Mouse (Mus musculus) urinary bladder, postnatal 36 days (tissue): ENCODE measurements around the gene Ntsr2.

ENCODE experiments used
- DNase-seq, 2 experiments: peaks; one replicate each; pipeline ENCODE4 v3.0.0; 2022; ENCODE audit warnings: low spot score in 2 of 2, mixed read lengths in 1 of 2

Gene Ntsr2

DNA sequence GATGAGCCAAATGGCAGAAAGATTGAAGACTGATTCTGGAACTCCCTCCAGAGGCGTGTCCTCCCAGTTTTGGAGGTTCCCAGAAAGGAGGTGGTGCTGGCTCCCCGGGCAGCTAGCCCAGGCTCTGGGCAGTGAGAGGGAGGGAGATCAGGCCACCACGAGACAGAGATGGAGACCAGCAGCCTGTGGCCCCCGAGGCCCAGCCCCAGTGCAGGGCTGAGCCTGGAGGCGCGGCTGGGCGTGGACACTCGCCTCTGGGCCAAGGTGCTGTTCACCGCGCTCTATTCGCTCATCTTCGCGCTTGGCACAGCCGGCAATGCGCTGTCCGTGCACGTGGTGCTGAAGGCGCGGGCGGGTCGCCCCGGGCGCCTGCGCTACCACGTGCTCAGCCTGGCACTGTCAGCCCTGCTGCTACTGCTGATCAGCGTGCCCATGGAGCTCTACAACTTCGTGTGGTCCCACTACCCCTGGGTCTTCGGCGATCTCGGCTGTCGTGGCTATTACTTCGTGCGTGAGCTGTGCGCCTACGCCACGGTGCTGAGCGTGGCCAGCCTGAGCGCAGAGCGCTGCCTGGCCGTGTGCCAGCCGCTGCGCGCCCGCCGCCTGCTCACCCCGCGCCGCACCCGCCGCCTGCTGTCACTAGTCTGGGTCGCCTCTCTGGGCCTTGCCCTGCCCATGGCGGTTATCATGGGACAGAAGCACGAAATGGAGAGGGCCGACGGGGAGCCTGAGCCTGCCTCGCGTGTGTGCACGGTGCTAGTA lies at the start of gene Ntsr2:
Gene Ntsr2, plus strand, starts transcription at position 51 of the 762 bp plus-strand sequence.
- peak; percentile 55 to 78 for DNase-seq

DNA sequence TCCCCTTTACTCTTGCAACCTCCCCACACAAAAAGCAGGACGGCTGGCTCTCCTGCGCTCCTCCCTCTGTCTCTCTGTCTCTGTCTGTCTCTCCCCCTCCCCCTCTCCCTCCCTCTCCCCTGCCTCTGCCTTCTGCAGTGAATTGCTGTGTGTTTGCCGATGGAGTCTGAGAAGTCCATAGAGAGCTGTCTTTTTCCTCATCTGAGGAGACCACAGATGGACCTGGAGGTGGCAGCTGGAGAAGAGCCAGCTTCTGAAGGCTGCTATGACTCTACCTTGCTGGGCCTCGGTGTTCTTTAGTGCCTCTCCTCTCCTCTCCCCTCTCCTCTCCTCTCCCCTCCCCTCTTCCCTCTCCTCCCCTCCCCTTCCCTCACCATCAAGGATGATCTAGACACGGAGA lies 47.6 kb upstream of the Ntsr2 start:
- DNase-seq = no peak

DNA sequence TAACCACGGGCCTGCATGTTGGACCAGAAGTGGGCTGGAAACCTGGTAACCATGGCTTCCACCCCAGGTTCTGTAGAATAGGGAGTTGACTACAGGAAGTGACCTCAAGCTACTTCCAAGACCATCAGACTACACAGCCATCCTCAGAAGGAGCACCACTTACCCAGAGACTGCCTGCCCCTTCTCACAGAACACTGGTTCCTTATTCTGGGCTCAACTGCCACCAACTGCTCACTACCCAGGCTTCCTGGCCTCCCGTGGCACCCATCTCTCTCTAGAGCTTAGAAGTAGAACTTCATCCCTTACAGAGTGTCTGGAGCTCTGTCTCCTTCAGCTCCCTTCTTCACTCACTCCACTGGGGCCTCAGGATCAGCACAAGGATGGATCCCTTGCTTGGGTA lies 42.2 kb upstream of the Ntsr2 start, which contains the start of gene Lpin1:
Gene Lpin1, minus strand, starts transcription at position 31 of the 400 bp plus-strand sequence.
- DNase-seq = no peak

DNA sequence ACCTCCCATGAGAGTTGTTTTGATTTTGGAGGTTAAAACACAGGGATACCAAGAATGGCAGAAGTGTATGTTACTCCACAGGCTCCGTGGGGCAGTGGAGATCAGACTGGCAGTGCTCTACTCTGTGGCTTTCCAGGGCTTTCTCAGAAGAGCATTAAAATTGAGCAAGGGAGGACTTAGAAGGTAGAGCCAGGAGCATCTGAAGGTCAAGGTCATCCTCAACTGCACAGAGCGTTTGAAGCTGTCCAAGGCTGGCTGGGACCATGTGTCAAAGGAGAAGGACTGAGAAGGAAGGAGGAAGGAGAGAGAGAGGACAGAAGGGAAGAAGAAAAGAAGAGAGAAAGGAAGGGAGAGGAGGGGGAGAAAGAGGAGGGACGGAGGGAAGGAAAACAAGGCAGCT lies 38.6 kb upstream of the Ntsr2 start:
- no peak for DNase-seq

DNA sequence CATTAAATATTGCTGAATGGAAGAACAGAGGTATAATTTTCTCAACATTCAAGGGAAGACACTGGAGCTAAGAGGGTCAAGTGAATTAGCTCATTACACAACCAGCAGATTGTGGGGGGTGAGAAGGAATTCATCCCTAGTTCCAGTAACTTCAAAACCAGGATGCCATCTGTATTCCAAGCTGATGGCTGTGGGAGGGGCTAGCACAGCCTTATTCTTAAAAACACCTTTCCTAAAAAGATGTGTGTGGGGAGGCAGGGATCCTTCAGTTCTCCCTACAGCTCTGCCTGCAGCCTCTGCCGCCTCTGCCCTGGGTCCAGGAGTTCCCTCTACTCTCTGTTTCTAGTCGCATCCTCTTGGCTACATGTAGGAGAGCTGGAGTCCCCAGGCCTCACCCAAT lies 37.4 kb upstream of the Ntsr2 start:
- no peak for DNase-seq

DNA sequence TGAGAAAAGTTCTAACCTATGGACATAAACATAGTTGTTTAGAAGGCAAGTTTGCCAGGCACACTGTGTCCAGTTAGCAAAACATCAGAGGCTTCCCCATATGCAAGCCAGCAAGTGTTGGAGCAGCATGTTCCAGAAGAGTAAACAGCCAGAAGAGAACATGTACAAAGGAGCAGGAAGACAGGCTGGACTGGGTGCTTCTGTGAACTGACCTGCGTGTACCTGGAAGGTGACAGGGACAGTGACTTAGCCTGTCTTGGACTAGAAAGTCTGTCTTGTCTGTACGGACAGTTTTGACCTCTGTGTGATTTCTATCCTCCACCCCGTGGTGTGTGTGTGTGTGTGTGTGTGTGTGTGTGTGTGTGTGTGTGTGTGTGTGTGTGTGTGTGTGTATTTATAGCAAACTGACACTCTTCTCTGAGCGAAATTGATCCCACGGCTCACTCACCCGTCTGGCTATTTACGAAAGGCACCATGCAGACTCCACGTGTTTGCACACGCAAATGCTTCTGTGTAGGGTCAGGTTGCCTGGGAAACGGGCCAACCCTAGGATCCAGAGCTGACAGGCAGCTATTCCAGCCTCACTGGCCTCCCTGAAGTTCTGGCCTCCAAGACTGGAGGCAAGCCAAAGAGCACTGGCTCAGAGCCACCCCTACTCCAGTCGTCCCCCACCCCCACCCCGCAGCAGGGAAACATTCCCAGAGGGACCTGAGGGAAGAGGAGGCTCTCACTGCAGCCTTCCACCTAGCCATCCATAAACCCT lies 34.5 kb upstream of the Ntsr2 start:
- DNase-seq = peak; percentile 38 to 84

DNA sequence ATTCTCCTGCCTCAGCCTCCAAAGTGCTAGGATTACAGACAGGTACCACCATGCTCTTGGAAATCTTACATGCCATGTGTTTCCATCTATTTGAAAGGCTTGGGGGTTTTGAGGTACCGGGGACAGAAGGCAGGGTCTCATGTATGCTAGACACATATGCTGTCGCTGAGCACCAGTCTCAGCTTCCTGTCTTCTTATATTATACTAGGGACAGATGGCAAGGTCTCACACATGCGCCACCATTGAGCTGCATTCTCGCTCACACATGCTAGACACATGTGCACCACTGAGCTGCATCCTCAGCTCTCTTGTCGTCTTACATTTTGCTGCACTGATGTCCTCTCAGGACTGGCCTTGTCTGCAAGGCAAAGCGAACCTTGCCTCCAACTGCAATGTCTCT lies 33.7 kb upstream of the Ntsr2 start:
- DNase-seq = no peak

DNA sequence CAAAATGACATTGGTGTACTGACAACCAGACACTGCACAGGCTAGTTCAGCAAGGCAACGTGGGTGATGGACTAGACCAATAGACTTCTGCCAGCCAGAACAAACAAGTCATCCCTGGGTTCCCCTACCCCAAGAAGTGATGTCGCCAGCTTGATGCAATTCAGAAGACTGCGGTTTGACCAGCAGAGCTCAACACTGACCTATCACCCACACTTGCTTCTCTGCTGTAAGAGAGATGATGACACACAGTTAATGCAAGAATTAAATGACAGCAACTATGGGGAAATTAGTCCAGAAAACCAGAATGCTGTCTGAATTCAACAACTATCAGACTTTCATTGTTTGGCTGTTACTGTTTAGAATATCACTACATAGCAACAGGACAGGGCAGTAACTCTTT lies 33.0 kb upstream of the Ntsr2 start:
- no peak for DNase-seq

DNA sequence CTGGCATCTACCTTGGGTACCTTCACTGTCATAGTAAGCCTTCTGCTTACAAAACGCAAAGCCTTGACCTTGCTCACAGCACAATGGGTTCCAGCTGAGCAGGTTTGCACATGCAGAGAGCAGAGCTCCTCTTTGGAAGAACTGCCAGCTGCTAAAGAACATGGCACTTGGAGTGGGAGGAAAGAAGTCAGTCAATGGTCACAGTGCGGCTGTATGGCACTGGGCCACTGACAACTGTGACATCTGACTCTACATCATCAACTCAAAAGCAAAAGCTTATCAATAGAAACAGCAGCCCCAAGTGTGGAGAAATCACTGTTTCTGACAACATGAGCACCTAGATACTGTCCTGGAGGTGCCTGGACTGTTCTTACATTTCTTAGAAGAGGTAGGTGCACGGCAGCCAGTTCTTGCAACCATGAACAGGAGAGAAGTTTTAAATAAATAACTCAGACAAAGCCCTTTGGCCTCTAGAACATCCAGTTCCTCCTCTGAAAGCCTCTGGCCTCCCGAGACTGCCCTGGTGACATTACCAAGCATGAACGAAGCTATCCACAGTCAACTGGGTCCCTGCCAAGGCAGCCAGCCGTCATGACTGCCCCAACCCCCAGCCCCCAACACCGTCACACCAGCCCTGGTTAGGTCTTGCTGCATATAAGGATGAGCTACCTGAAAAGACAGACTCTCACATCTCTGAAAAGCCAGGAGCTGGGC lies 22.9 kb upstream of the Ntsr2 start:
- DNase-seq = peak in 1 of 2 experiments; percentile 51

DNA sequence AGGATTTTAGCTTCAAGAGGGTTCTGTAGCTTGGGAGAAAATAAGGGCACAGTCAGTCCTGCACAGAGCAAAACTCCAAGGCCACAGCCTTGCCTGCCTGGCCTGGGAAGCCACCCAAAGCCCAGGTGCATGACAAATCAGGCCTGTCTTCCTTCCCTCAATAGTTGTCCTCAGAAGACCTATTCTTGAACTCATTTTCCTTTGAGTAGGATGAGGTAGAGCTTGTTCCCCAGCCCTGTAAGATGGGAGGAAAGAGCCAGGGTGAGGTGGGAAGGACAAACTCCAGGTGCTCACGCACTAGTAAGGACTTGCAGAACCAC lies 22.4 kb upstream of the Ntsr2 start:
- DNase-seq = no peak

DNA sequence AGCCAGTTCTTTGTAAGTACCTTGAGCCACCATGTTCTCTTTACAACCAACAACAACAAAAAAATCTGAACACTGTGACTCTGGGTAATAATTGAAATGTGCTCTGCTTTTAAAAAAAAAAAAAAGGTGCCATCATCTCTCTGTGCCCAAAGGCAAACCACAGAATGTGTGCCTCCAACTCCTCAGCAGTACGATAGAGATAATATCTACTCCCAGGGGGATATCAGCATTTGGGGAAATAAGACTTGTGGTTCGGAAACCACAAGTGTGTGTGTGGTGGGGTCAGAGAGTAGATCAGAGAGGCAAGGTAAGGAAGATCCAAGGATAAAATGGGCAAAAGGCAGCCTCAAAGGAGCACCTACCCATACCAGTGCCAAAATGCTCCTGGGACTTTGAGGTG lies 21.8 kb upstream of the Ntsr2 start:
- DNase-seq = no peak

DNA sequence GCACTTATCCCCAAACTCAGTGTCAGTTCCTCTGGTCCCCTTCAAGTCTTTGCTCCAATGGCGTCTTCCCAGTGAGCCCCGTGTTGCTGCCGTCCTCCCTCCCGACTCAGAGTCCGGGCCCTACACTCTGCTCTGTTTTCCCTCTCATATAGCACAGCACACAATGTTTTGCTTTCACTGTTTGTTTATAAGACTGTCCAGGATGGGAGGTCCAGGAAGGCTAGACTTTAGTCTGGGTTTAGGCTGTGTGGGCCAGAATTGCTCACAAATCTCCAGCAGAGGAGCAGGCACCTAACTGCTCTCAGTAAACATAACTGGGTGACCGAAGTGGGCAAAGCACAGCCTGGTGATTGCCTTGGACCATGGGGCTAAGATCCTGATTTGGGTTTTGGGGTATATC lies 19.9 kb upstream of the Ntsr2 start:
- DNase-seq = no peak

DNA sequence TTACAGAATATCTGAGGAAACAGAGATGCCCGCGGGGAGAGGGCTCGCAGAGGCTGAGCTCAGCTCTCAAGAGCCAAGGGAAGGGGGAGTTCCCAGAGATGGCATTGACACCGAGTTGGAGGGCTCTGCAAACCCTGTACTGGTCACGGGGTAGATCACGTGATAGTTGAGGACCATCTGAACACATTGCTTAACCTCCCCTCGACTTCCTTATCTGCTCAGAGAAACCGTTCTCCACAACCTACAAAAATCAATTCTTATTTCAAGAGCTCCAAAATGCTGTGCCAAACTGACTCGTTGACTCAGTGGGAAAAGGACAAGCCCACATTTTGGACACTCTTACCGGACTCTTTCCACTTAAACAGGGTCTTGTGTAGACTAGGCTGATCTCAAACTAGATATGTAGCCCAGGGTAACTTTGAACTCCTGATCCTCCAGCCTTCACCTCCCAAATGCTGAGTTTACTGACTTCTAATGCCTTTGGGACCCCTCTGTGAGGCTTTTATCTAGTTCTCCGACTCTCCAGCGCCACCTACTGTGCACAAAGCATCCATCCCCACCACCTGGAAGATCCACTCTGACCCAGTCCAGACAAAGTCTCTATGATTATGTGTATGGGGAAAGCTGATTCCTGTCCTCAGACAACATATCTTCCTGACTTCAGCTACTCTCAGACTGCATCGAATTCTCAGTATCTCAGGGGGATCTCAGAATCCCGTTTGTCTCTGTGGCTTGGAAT lies 18.9 kb upstream of the Ntsr2 start:
- DNase-seq = peak in 1 of 2 experiments; percentile 26

DNA sequence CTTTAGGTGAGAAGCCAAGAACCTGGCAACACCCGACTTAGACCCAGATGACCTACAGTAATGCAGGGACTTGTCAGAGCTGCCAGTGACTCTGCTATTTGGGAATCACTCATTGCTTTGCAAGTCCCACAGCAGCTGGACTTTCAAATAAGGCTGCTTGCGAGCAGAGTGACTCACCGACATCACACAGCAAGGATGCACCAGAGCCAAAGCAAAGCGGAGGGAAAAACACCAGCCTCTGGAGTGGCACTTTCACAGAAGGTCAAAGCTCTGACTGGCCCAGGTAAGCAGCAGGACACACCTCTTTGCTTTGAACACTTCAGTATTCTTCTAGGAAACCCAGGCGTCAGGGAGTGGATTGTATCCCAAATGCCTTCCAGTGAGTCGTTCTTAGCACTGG lies 17.4 kb upstream of the Ntsr2 start:
- no peak for DNase-seq

DNA sequence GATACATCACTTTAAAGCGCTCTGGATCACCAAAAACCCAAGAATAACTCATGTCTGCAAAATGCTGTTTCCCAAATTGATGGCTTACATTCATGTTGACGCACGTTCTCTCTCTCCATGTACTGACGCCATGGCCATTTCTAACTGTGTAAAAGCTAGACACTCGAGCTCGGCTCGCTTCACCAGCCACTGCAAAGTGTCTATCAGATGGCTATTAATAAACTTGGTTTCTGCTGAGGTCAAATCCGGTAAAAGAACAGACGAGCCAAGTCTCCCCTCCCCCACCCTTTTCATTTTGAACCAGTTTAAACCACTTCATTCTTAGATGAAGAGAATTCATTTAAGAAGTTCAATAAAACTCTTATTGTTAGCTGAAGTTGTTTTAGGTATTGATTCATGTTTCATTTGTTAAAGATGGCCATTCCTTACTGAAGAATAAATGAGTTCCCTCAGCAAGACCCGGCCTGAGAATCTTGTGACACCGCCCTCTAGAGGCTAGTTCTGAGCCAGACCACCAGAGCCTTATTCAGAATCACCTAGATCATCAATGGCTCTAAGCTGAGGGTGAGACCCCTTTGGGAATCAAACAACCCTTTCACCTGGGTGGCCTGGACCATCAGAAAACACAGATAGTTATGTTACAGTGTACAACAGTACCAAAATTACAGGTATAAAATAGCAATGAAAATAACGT lies 14.0 kb upstream of the Ntsr2 start:
- no peak for DNase-seq

DNA sequence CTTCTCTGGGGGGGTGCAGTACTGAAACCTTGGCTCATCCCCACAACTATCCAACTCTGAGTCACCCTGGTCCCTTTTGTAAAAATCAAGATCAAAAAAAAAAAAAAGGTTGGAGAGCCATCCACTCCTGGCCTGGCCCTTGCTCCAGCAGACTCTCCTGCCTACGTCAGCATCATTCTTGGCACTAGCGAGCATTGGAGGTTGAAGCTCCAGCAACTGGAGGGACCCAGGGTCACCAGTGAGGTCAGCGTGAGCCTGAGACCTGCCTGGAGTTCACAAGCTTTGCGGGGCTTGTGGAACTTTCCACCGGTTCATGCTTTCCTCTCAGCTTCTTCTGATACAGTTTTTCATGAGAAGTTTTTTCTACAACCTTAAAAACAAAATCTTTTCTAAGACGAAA lies 13.1 kb upstream of the Ntsr2 start:
- DNase-seq = peak in 1 of 2 experiments; percentile 19

DNA sequence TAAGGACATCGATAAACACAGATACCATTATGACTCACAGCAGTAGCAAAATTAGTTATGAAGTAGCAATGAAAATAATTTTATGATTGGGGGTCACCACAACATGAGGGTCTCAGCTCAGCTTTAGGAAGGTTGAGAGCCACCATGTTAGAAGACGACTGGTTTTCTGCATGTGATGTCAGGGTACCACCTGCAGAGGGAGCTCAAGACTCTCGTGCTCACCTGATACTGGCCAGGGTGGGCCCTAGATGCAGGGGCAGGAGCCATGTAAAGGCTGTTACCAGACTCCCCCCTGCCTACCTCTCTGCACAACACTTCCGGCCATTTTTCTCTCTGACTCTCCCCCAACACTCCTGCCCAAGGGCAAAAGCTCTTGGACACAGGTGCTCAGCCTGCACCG lies 11.2 kb upstream of the Ntsr2 start:
- DNase-seq = no peak

DNA sequence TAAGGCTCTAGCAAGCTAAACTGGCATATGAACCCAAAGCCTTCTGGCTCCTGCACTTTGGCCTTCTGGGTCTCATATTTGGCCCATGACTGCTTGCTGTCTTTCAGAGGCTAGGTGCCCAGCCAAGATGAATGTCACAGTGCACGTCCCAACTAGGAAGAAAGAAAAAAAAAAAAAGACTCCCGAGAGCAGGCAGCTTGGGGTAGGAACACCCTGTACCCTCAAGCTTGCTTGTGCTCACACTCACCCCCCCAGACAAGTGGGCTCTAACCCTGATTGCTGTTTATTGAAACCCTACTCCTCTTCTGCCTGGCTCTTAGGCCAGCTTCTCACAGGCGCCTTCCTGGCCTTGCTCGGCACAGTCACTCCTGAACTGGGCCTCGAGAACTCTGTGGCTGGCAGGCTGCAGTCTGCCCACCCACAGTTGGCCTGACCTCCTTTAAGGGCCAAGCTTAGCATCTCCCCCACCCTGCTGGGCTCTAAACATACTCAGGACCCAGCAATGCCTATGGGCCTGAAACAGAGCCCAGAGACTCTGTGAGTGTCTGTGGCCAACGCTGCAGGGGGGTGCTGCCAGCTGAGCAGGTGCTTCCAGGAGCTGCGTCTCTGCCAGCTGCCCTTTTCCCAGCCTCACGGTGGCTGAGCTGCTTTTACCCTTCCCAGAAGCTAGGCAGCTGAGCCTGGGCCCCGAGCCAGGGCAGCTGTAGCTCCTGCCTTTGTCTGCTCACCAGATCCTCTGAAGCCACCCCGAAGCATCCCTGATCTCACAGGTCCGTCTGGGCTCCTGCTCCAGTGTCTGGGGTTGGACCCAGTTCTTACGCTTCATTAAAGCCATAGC lies 9.5 kb upstream of the Ntsr2 start:
- peak in 1 of 2 experiments; percentile 31 for DNase-seq

DNA sequence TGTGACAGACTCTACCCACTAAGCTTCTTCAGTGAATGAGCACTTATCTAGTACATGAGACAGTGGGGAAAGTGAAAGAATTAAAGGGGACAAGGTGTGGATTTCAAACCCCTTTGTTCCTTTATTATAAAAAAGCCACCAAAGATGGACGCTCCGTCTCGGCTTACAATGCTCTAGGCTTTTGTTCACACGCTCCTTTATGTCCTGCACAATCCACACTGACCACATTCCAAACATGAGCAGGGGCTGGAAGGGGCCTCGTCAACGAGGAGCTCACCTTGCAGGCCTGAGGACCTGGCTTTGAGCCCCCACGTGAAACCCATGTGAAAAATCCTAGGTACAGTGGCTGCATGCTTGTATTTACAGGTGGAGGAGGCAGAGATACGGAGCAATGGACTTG lies 8.5 kb upstream of the Ntsr2 start:
- DNase-seq = no peak

DNA sequence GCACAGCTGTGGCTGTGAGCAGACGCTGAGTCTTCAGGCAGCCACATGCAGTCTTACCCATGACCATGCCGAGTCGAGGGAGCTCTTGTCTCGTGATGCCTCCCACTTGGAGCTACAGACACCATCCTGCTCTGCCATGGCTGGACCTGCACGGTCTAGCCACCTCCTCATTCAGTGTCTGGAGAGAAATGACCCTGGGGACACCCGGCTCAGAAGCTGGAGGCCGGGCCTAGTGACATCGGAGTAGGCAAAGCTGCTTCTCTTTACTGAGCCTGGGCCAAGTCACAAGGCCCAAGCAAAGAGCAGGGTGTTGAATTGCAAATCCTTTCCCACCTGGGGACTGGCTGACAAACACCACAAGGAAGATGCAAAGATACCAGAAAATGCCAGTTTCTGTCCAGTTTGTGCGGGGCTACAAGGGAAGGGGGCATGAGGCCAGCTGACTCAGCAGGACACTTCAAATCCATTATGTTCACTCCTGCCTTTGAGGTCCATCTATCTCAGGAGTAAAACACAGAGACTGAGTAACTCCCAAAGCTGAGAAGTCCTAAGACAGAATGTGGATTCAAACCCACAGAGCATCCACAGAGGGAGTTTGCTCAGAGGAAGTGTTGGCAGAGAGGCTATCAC lies 6.3 kb upstream of the Ntsr2 start:
- DNase-seq = no peak
